Mouse (Mus musculus) liver, embryonic 12.5 days (tissue): Measurements from ENCODE around the gene Gpr21. TPM values are rescaled to one million over a fixed set of nuclear protein-coding genes. Genes with fewer than 3 reads are reported as not detected.

Experiments
- ATAC-seq: fragments of 200-750 bp; cut with Nextera tagmentation; 2 replicates; pipeline ENCODE4 v1.8.0; 2017; ENCODE audit warnings: moderate number of reproducible peaks, mild to moderate bottlenecking, moderate library complexity
- H3K27ac ChIP-seq: fragments of 300-500 bp; sonication (generic); 2 replicates; pipeline ENCODE4 v1.5.1; 2016; ENCODE audit warnings: mild to moderate bottlenecking
- H3K27me3 ChIP-seq: fragments of 300-500 bp; sonication (generic); replicated peaks from 2 replicates; pipeline ENCODE4 v1.6.1; 2016; ENCODE audit warnings: mild to moderate bottlenecking, moderate library complexity
- H3K36me3 ChIP-seq: fragments of 300-500 bp; sonication (generic); 2 replicates; pipeline ENCODE4 v1.6.1; 2016; ENCODE audit warnings: mild to moderate bottlenecking, moderate library complexity
- H3K4me1 ChIP-seq: fragments of 300-500 bp; sonication (generic); 2 replicates; pipeline ENCODE4 v1.6.1; 2016
- H3K4me2 ChIP-seq: fragments of 300-500 bp; sonication (generic); 2 replicates; pipeline ENCODE4 v1.6.1; 2016; ENCODE audit warnings: mild to moderate bottlenecking, moderate library complexity
- H3K4me3 ChIP-seq: fragments of 300-500 bp; sonication (generic); 2 replicates; pipeline ENCODE4 v1.5.1; 2016; ENCODE audit warnings: mild to moderate bottlenecking, moderate library complexity
- H3K9ac ChIP-seq: fragments of 300-500 bp; sonication (generic); 2 replicates; pipeline ENCODE4 v1.6.1; 2016; ENCODE audit warnings: mild to moderate bottlenecking, moderate library complexity
- H3K9me3 ChIP-seq: fragments of 300-500 bp; sonication (generic); replicated peaks from 2 replicates; pipeline ENCODE4 v1.6.1; 2016; ENCODE audit warnings: mild to moderate bottlenecking, moderate library complexity
- WGBS: fragments of 180-500 bp; shearing (Covaris S2); methylation state at CpG from one replicate; pipeline ENCODE4 v1.1.7; 2016; ENCODE audit not compliant: insufficient replicate concordance; 5-methylcytosine and 5-hydroxymethylcytosine counted together
- polyA plus RNA-seq: library from polyadenylated mRNA; unstranded; fragments of >200 nt; fragmentation: Nextera tagmentation; extraction: Ambion mirVana; gene quantifications from 2 replicates; pipeline ENCODE4 v1.2.1, GENCODE M21; 2016

The Gpr21 gene
- polyA plus RNA-seq, 1 experiment from 2014 or later, result 0.26 TPM

- no peaks in the 10 kb centered on the region for H3K27me3 ChIP-seq
- no peak overlapping the region for H3K4me2 ChIP-seq
- H3K36me3 ChIP-seq, result peaks cover 14% of the 10 kb centered on the region; the same call in 1 of the 2 replicates
- H3K27ac ChIP-seq, result no peak overlapping the region
- no peak for ATAC-seq
- no peak overlapping the region for H3K4me3 ChIP-seq
- 80% methylated on average over 4 of the region's 4 CpGs for WGBS
- H3K4me1 ChIP-seq, result 0 out of 2 replicates have a peak, but pooled peaks cover 15% of the 10 kb centered on the region
- no peak overlapping the region for H3K9ac ChIP-seq
- H3K9me3 ChIP-seq, result no peaks in the 10 kb centered on the region
Measured at GRCm38 (mm10) chr2:37518561-37519285, 2.6 kb downstream of the Gpr21 start.

- no peak overlapping the region for H3K4me2 ChIP-seq
- no peak for ATAC-seq
- H3K27me3 ChIP-seq, result no peaks in the 10 kb centered on the region
- no peaks in the 10 kb centered on the region for H3K9me3 ChIP-seq
- WGBS, result 88% methylated on average over 1 of the region's 1 CpGs
- H3K4me1 ChIP-seq, result 0 out of 2 replicates have a peak, but pooled peaks cover 15% of the 10 kb centered on the region
- H3K4me3 ChIP-seq, result no peak overlapping the region
- no peak overlapping the region for H3K9ac ChIP-seq
- peaks cover 14% of the 10 kb centered on the region; the same call in 1 of the 2 replicates for H3K36me3 ChIP-seq
- H3K27ac ChIP-seq, result no peak overlapping the region
Measured at GRCm38 (mm10) chr2:37519286-37519640, 3.1 kb downstream of the Gpr21 start.

GRCm38 (mm10) chr2:37527587-37527986, 11.5 kb downstream of the Gpr21 start:
- Histone ChIP-seq H3K9me3 (no peaks in the 10 kb centered on the region), H3K27ac (no peak overlapping the region), H3K9ac (no peak overlapping the region), H3K4me1 (peaks cover 38% of the 10 kb centered on the region), H3K36me3 (0 out of 2 replicates have a peak, but pooled peaks cover 3% of the 10 kb centered on the region), H3K27me3 (no peaks in the 10 kb centered on the region), H3K4me2 (no peak overlapping the region), H3K4me3 (no peak overlapping the region)
- no peak for ATAC-seq

- 82% methylated on average over 2 of the region's 2 CpGs for WGBS
- no peak overlapping the region for H3K27ac ChIP-seq
Measured at GRCm38 (mm10) chr2:37529397-37529796, 13.3 kb downstream of the Gpr21 start.

GRCm38 (mm10) chr2:37530766-37531165, 14.6 kb downstream of the Gpr21 start:
- no peak for ATAC-seq
- no peak overlapping the region for H3K27ac ChIP-seq
- 81% methylated on average over 1 of the region's 1 CpGs for WGBS
- H3K36me3 ChIP-seq, result peaks cover 10% of the 10 kb centered on the region; the same call in 1 of the 2 replicates
- no peak overlapping the region for H3K4me2 ChIP-seq
- H3K9me3 ChIP-seq, result no peaks in the 10 kb centered on the region
- H3K4me1 ChIP-seq, result peaks cover 38% of the 10 kb centered on the region
- H3K27me3 ChIP-seq, result no peaks in the 10 kb centered on the region
- no peak overlapping the region for H3K9ac ChIP-seq
- no peak overlapping the region for H3K4me3 ChIP-seq

More at GRCm38 (mm10) chr2:37529397-37529796, 13.3 kb downstream of the Gpr21 start:
- H3K9ac ChIP-seq, result no peak overlapping the region
- H3K27me3 ChIP-seq, result no peaks in the 10 kb centered on the region
- H3K9me3 ChIP-seq, result no peaks in the 10 kb centered on the region
- peaks cover 10% of the 10 kb centered on the region; the same call in 1 of the 2 replicates for H3K36me3 ChIP-seq
- H3K4me1 ChIP-seq, result peaks cover 38% of the 10 kb centered on the region
- peak; percentile 77 for ATAC-seq
- no peak overlapping the region for H3K4me3 ChIP-seq
- H3K4me2 ChIP-seq, result no peak overlapping the region

GRCm38 (mm10) chr2:37531639-37532038, 15.5 kb downstream of the Gpr21 start:
- ATAC-seq, result peak; percentile 61

GRCm38 (mm10) chr2:37549346-37550012, 33.3 kb downstream of the Gpr21 start:
- Histone ChIP-seq H3K4me3 (no peak overlapping the region), H3K9me3 (peaks cover 3% of the 10 kb centered on the region; the same call in 1 of the 2 replicates), H3K4me1 (peaks cover 51% of the 10 kb centered on the region), H3K4me2 (peak overlapping the region; percentile 49), H3K27ac (peak overlapping the region; percentile 87), H3K9ac (no peak overlapping the region), H3K36me3 (peaks cover 40% of the 10 kb centered on the region), H3K27me3 (no peaks in the 10 kb centered on the region)
- peak; percentile 99 for ATAC-seq
- WGBS, result 42% methylated on average over 1 of the region's 1 CpGs

More at GRCm38 (mm10) chr2:37531639-37532038, 15.5 kb downstream of the Gpr21 start:
- Histone ChIP-seq H3K4me2 (no peak overlapping the region), H3K9ac (no peak overlapping the region), H3K4me3 (no peak overlapping the region), H3K27me3 (no peaks in the 10 kb centered on the region), H3K36me3 (peaks cover 10% of the 10 kb centered on the region; the same call in 1 of the 2 replicates), H3K4me1 (peaks cover 38% of the 10 kb centered on the region), H3K9me3 (no peaks in the 10 kb centered on the region), H3K27ac (0 out of 2 replicates have a peak overlapping the region, but pooled peaks have one; percentile 37)
- 40% methylated on average over 3 of the region's 3 CpGs for WGBS

- WGBS, result 67% methylated on average over 2 of the region's 2 CpGs
- Histone ChIP-seq H3K36me3 (peaks cover 88% of the 10 kb centered on the region), H3K9me3 (peaks cover 5% of the 10 kb centered on the region; the same call in 1 of the 2 replicates)
Measured at GRCm38 (mm10) chr2:37556366-37556765, 40.2 kb downstream of the Gpr21 start.

GRCm38 (mm10) chr2:37565579-37565978, 49.4 kb downstream of the Gpr21 start:
- Histone ChIP-seq H3K4me2 (no peak overlapping the region), H3K9ac (no peak overlapping the region), H3K4me1 (peaks cover 10% of the 10 kb centered on the region), H3K9me3 (no peaks in the 10 kb centered on the region), H3K36me3 (peaks cover 77% of the 10 kb centered on the region), H3K4me3 (no peak overlapping the region), H3K27me3 (no peaks in the 10 kb centered on the region), H3K27ac (no peak overlapping the region)
- 0 out of 2 replicates have a peak, but pooled peaks have one; percentile 34 for ATAC-seq
- WGBS, result 14% methylated on average over 2 of the region's 2 CpGs

More at GRCm38 (mm10) chr2:37556366-37556765, 40.2 kb downstream of the Gpr21 start:
- H3K27me3 ChIP-seq, result no peaks in the 10 kb centered on the region
- H3K4me1 ChIP-seq, result no peaks in the 10 kb centered on the region
- H3K4me2 ChIP-seq, result no peak overlapping the region
- H3K27ac ChIP-seq, result no peak overlapping the region
- H3K9ac ChIP-seq, result no peak overlapping the region
- no peak for ATAC-seq
- H3K4me3 ChIP-seq, result no peak overlapping the region

GRCm38 (mm10) chr2:37566035-37566434, 49.9 kb downstream of the Gpr21 start:
- Histone ChIP-seq H3K4me1 (peaks cover 10% of the 10 kb centered on the region), H3K4me2 (no peak overlapping the region), H3K27me3 (no peaks in the 10 kb centered on the region), H3K27ac (no peak overlapping the region), H3K9me3 (no peaks in the 10 kb centered on the region), H3K36me3 (peaks cover 73% of the 10 kb centered on the region), H3K4me3 (no peak overlapping the region), H3K9ac (no peak overlapping the region)
- ATAC-seq, result no peak
- 18% methylated on average over 1 of the region's 1 CpGs for WGBS

GRCm38 (mm10) chr2:37569888-37570287, 53.8 kb downstream of the Gpr21 start:
- WGBS, result 82% methylated on average over 5 of the region's 5 CpGs
- no peak overlapping the region for H3K27ac ChIP-seq
- no peak overlapping the region for H3K4me2 ChIP-seq
- no peak overlapping the region for H3K9ac ChIP-seq
- no peaks in the 10 kb centered on the region for H3K9me3 ChIP-seq
- H3K4me3 ChIP-seq, result no peak overlapping the region
- H3K36me3 ChIP-seq, result peaks cover 42% of the 10 kb centered on the region
- ATAC-seq, result no peak
- peaks cover 9% of the 10 kb centered on the region for H3K4me1 ChIP-seq
- no peaks in the 10 kb centered on the region for H3K27me3 ChIP-seq
